Mouse (Mus musculus) adrenal gland, adult (tissue): ENCODE results near the gene Tmem29.
"Not testable (repeated sequence)": the region's sequence is repeated elsewhere in the genome, so short reads cannot be mapped to it uniquely, and the experiment has no call there.

Experiments used
- DNase-seq, 2 experiments: peaks; one replicate each; pipeline ENCODE4 v3.0.0; 2022 to 2023; ENCODE audit warnings: low spot score in 1 of 2; ENCODE audit not compliant: inconsistent age in 2 of 2

The Tmem29 gene

GRCm38 (mm10) chrX:150458766-150459350, at the start of gene Tmem29:
Tmem29 (minus strand) TSS chrX:150459154.
- peak; percentile 89 to 97 for DNase-seq

GRCm38 (mm10) chrX:150508696-150509095, 49.7 kb upstream of the Tmem29 start:
- no peak for DNase-seq

GRCm38 (mm10) chrX:150487811-150488210, 28.9 kb upstream of the Tmem29 start:
- DNase-seq, result peak; percentile 50 to 72

- peak in 1 of 2 experiments; percentile 14 for DNase-seq
Observed at GRCm38 (mm10) chrX:150486314-150487030, 27.5 kb upstream of the Tmem29 start.

- DNase-seq, result peak; percentile 87 to 97
Observed at GRCm38 (mm10) chrX:150477854-150478780, 19.2 kb upstream of the Tmem29 start.

GRCm38 (mm10) chrX:150471416-150471815, 12.5 kb upstream of the Tmem29 start:
- no peak for DNase-seq

- no peak for DNase-seq
Observed at GRCm38 (mm10) chrX:150468266-150468665, 9.3 kb upstream of the Tmem29 start.

- DNase-seq, result not testable (repeated sequence)
Observed at GRCm38 (mm10) chrX:150466817-150467216, 7.9 kb upstream of the Tmem29 start.

GRCm38 (mm10) chrX:150460143-150460542, 1.2 kb upstream of the Tmem29 start:
- no peak for DNase-seq

- peak; percentile 36 to 80 for DNase-seq
Observed at GRCm38 (mm10) chrX:150459411-150459927, 515 bp upstream of the Tmem29 start.

GRCm38 (mm10) chrX:150458136-150458535, 818 bp downstream of the Tmem29 start:
- DNase-seq, result no peak

GRCm38 (mm10) chrX:150440505-150441338, 18.2 kb downstream of the Tmem29 start:
- peak; percentile 64 to 86 for DNase-seq

- no peak for DNase-seq
Observed at GRCm38 (mm10) chrX:150436373-150436772, 22.6 kb downstream of the Tmem29 start.

GRCm38 (mm10) chrX:150435367-150435766, 23.6 kb downstream of the Tmem29 start:
- DNase-seq, result no peak

- no peak for DNase-seq
Observed at GRCm38 (mm10) chrX:150413505-150413904, 45.4 kb downstream of the Tmem29 start.
